Mouse (Mus musculus): Measurements from ENCODE around the gene Selenop.
"Not testable (repeated sequence)": the region's sequence is repeated elsewhere in the genome, so short reads cannot be mapped to it uniquely, and the experiment has no call there.

Selenop gene

GRCm38 (mm10) chr15:3268247-3268646, at the start of gene Selenop:
Gene Selenop, plus strand, starts transcription at chr15:3268547.
- no peak for DNase-seq (ENCODE audit: low spot score in 2 of 2)

- not testable (repeated sequence) for DNase-seq (ENCODE audit: low spot score in 2 of 2)
Observed at GRCm38 (mm10) chr15:3218668-3219067, 49.7 kb upstream of the Selenop start.

- DNase-seq (ENCODE audit: low spot score in 2 of 2) = no peak
Observed at GRCm38 (mm10) chr15:3222803-3223437, 45.4 kb upstream of the Selenop start.

- DNase-seq (ENCODE audit: low spot score in 2 of 2) = no peak
Observed at GRCm38 (mm10) chr15:3226573-3226972, 41.8 kb upstream of the Selenop start.

- DNase-seq (ENCODE audit: low spot score in 2 of 2) = no peak
Observed at GRCm38 (mm10) chr15:3228185-3228584, 40.2 kb upstream of the Selenop start.

- DNase-seq (ENCODE audit: low spot score in 2 of 2) = no peak
Observed at GRCm38 (mm10) chr15:3228990-3229389, 39.4 kb upstream of the Selenop start.

- no peak for DNase-seq (ENCODE audit: low spot score in 2 of 2)
Observed at GRCm38 (mm10) chr15:3231004-3231403, 37.3 kb upstream of the Selenop start.

GRCm38 (mm10) chr15:3232168-3232835, 36.0 kb upstream of the Selenop start:
- no peak for DNase-seq (ENCODE audit: low spot score in 2 of 2)

GRCm38 (mm10) chr15:3233837-3234551, 34.4 kb upstream of the Selenop start:
- DNase-seq (ENCODE audit: low spot score in 2 of 2) = no peak

GRCm38 (mm10) chr15:3236338-3236737, 32.0 kb upstream of the Selenop start:
- no peak for DNase-seq (ENCODE audit: low spot score in 2 of 2)

- no peak for DNase-seq (ENCODE audit: low spot score in 2 of 2)
Observed at GRCm38 (mm10) chr15:3237963-3238362, 30.4 kb upstream of the Selenop start.

GRCm38 (mm10) chr15:3245036-3245435, 23.3 kb upstream of the Selenop start:
- not testable (repeated sequence) for DNase-seq (ENCODE audit: low spot score in 2 of 2)

GRCm38 (mm10) chr15:3250620-3251019, 17.7 kb upstream of the Selenop start:
- DNase-seq (ENCODE audit: low spot score in 2 of 2) = no peak

GRCm38 (mm10) chr15:3251031-3251717, 17.2 kb upstream of the Selenop start:
- no peak for DNase-seq (ENCODE audit: low spot score in 2 of 2)

- DNase-seq (ENCODE audit: low spot score in 2 of 2) = no peak
Observed at GRCm38 (mm10) chr15:3251718-3252067, 16.7 kb upstream of the Selenop start.

GRCm38 (mm10) chr15:3259025-3259424, 9.3 kb upstream of the Selenop start:
- DNase-seq (ENCODE audit: low spot score in 2 of 2) = no peak

GRCm38 (mm10) chr15:3260309-3260708, 8.0 kb upstream of the Selenop start:
- DNase-seq (ENCODE audit: low spot score in 2 of 2) = no peak

GRCm38 (mm10) chr15:3262883-3263282, 5.5 kb upstream of the Selenop start:
- no peak for DNase-seq (ENCODE audit: low spot score in 2 of 2)

GRCm38 (mm10) chr15:3264293-3264692, 4.1 kb upstream of the Selenop start:
- DNase-seq (ENCODE audit: low spot score in 2 of 2) = no peak

- DNase-seq (ENCODE audit: low spot score in 2 of 2) = no peak
Observed at GRCm38 (mm10) chr15:3264828-3265227, 3.5 kb upstream of the Selenop start.

GRCm38 (mm10) chr15:3269496-3269895, 1.1 kb downstream of the Selenop start:
- DNase-seq (ENCODE audit: low spot score in 2 of 2) = no peak

- DNase-seq (ENCODE audit: low spot score in 2 of 2) = no peak
Observed at GRCm38 (mm10) chr15:3269996-3270645, 1.8 kb downstream of the Selenop start.

Measured in urinary bladder, postnatal 4 days (tissue).